Mouse (Mus musculus) T-cell, adult 2 months (primary cell): ENCODE data around the gene Pdxdc1.
"Not testable (repeated sequence)": the region's sequence is repeated elsewhere in the genome, so short reads cannot be mapped to it uniquely, and the experiment has no call there.

Experiments
- DNase-seq: peaks from one replicate; pipeline ENCODE4 v3.0.0; 2022; ENCODE audit warnings: low spot score

Pdxdc1 gene

GRCm38 (mm10) chr16:13883094-13883774 is 19.7 kb downstream of the Pdxdc1 start:
- DNase-seq, result no peak

GRCm38 (mm10) chr16:13875483-13875882 is 27.4 kb downstream of the Pdxdc1 start:
- no peak for DNase-seq

GRCm38 (mm10) chr16:13867910-13868514 is 34.9 kb downstream of the Pdxdc1 start:
- no peak for DNase-seq

- DNase-seq, result not testable (repeated sequence)
These were observed 35.5 kb downstream of the Pdxdc1 start for GRCm38 (mm10) chr16:13867406-13867805.

- no peak for DNase-seq
These were observed 36.3 kb downstream of the Pdxdc1 start for GRCm38 (mm10) chr16:13866616-13867015.

GRCm38 (mm10) chr16:13866076-13866475 is 36.9 kb downstream of the Pdxdc1 start:
- no peak for DNase-seq

GRCm38 (mm10) chr16:13853886-13854285 is 49.0 kb downstream of the Pdxdc1 start:
- DNase-seq, result no peak

- DNase-seq, result no peak
These were observed 51.5 kb downstream of the Pdxdc1 start for GRCm38 (mm10) chr16:13851446-13851845.

- DNase-seq, result no peak
These were observed 54.6 kb downstream of the Pdxdc1 start for GRCm38 (mm10) chr16:13848310-13848709.

- DNase-seq, result no peak
These were observed 56.3 kb downstream of the Pdxdc1 start for GRCm38 (mm10) chr16:13846675-13847074.

- DNase-seq, result no peak
These were observed 57.9 kb downstream of the Pdxdc1 start for GRCm38 (mm10) chr16:13845031-13845430.

GRCm38 (mm10) chr16:13840956-13841355 is 62.0 kb downstream of the Pdxdc1 start:
- no peak for DNase-seq

GRCm38 (mm10) chr16:13840056-13840455 is 62.9 kb downstream of the Pdxdc1 start:
- no peak for DNase-seq

GRCm38 (mm10) chr16:13834382-13834781 is 68.5 kb downstream of the Pdxdc1 start:
- DNase-seq, result no peak

GRCm38 (mm10) chr16:13831606-13832005 is 71.3 kb downstream of the Pdxdc1 start:
- no peak for DNase-seq

- peak; percentile 19 for DNase-seq
These were observed 72.5 kb downstream of the Pdxdc1 start for GRCm38 (mm10) chr16:13830444-13830843.

- no peak for DNase-seq
These were observed 76.4 kb downstream of the Pdxdc1 start for GRCm38 (mm10) chr16:13826511-13826910.

- DNase-seq, result no peak
These were observed 77.0 kb downstream of the Pdxdc1 start for GRCm38 (mm10) chr16:13825781-13826490.

- DNase-seq, result no peak
These were observed 82.2 kb downstream of the Pdxdc1 start for GRCm38 (mm10) chr16:13820771-13821170.

- peak; percentile 24 for DNase-seq
These were observed 83.0 kb downstream of the Pdxdc1 start for GRCm38 (mm10) chr16:13819806-13820500.

- DNase-seq, result no peak
These were observed 83.6 kb downstream of the Pdxdc1 start for GRCm38 (mm10) chr16:13819394-13819743.

GRCm38 (mm10) chr16:13818560-13819393 is 84.2 kb downstream of the Pdxdc1 start, which contains the start of gene Ntan1:
Gene Ntan1 (plus strand): TSS chr16:13818845.
- DNase-seq, result peak; percentile 91
